Mouse (Mus musculus): Measurements from ENCODE around the gene Syne1.

The Syne1 gene

DNA sequence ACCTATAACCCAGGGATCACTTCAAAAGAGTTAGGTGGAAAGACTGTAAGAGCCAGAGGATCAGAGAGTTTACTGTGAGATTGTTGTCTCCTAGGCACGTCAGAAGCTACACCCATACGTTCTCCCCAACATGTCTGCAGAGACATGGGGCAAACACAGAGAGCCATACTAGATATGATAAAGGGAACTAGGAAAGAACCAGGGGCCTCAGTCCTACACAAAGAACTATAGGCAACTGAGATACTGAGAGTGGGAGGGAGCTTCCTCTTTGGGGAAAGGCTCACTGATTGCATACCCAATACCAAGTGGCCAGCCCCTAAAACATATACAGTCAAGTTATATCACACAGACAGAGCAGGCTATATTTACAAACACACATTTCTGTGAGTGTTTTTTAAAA lies 491.3 kb downstream of the Syne1 start:
- no peak for DNase-seq (ENCODE audit: low read depth)

DNA sequence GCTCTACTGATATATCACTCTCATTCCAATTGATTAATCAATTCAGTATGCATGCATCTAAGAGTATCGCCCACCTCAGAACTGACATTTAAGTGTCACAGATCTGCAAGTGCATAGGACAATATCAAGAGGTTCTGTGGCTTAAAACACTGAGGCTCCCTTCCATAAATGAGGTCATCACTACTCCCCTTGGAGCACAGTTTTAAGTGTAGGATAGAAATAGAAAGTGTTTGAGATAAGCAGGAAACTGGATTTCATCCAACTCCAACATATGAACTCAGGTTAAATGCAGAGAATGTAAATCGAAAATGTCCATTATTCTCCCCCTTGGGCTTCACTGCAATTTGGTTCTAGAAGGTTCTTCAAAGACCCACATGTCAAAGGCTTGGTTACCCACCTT lies 492.4 kb downstream of the Syne1 start:
- DNase-seq (ENCODE audit: low read depth) = peak; percentile 51

DNA sequence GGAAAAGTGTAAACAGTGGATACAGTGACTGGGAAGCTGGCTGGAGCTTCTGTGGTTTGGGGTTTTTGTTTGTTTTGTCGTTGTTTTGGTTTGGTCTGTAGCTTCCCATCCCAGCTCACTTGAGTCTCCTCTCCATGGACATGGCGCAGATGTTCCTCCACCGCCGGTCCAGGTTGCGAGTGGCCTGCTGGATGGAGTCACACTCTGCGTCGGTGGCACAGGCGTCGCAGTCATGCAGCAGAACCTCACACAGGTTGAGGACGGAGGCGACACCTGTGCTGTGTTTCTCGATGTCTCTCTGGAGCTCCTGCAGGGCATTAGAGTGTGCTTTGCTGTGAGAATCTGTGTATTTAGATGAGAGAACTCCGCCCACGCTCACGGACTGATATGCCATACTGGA lies 493.6 kb downstream of the Syne1 start:
- DNase-seq (ENCODE audit: low read depth) = no peak

DNA sequence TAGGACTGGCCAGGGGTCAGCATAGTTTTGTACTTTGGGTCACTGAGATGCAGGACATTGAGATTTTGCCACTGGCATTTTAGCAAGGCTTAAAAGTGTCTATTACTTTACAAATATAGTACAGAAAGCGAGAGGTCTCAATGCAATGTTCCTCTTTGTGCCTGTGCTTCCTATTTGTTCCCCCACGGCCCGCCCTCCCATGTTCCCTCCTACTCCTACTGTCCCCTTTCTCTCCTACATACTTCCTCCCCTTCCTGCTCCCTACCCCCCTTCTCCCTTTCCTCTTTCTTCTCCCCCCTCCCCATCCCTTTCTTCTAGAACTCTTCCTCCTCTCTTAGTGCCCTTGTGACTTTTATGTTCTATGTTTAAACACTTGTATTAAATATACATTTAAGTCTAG lies 494.3 kb downstream of the Syne1 start:
- no peak for DNase-seq (ENCODE audit: low read depth)

DNA sequence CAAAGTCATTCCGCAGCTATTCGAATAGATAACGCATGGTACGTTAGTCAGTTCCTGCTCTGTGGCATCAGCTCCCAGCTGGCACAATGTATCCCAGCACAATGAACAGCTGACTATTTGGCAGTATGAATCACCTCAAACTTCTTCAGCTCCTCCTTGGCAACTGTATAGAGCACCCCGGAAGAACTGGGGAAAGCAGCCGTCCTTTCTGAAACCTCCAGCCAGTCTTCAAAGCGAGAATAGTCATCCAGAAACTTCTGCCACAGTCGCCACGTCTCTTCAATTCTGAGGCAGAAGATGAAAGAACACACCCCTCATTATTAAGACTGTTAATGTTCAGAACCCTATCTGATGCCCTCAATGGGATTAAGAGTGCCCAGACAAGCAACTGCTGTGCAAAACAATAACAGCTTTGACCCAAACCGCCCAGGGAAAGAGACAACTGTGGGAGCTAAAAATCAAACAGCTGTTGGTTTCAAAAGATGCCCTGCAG lies 495.0 kb downstream of the Syne1 start:
- DNase-seq (ENCODE audit: low read depth) = no peak

DNA sequence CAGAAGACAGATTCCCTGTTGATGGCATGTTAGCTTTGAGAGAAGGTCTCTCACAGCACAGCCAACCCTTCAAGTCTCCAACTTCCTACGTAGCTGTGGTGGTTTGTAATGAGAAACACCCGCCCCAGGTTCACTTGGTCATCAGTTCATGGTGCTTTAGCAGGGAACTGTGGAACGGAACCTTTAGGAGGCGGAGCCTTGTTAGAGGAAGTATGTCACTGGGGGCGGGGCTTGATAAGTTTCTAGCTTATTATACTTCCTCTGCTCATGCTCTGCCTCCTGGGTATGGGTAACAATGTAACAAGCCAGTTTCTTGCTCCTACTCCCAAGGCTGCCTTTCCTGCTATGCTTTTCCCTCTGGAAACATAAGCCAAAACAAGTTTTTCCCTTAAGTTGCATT lies 505.6 kb downstream of the Syne1 start:
- DNase-seq (ENCODE audit: low read depth) = no peak

DNA sequence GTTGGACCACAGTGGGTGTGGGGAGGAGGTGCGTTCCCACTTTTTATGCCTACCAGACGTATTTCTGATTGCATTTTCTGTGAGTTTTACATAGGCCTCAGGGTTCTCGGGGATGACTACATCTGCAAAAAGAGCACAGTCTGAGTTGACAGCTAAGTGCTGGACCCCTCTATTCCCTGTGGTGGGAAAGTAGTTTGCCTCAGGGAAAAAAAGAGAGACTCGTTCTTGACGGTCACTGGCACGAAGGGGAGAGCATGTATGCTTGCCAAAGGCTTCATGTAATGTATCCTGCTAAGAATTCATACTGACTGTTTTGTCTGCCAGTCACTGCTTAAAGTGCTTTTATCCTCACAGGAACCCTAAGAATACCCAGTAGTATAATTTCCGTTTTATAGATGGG lies 506.1 kb downstream of the Syne1 start:
- no peak for DNase-seq (ENCODE audit: low read depth)

DNA sequence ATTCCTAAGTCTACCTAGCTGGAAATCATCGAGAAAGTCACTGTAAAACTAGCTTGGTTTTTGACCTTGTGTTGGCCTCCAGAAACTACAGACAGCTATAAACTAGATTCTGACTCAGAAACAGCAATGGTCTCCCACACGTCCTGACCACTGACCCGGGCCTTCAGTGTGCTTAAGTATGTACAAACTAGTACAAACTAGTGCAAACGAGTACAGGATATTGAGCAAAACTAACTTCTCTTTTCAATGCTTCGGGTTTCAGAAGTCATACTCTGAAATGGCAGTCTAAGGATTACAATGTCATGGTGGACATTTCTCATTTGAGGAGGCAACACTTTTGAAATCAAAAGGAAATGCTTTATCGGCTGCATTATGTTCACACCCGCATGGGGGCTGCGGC lies 506.8 kb downstream of the Syne1 start:
- DNase-seq (ENCODE audit: low read depth) = no peak

- DNase-seq (ENCODE audit: low read depth) = no peak
These were observed 510.0 kb downstream of the Syne1 start for GRCm38 (mm10) chr10:5041254-5041653.

GRCm38 (mm10) chr10:5032192-5033048 lies 518.9 kb downstream of the Syne1 start:
- DNase-seq (ENCODE audit: low read depth) = peak; percentile 87

DNA sequence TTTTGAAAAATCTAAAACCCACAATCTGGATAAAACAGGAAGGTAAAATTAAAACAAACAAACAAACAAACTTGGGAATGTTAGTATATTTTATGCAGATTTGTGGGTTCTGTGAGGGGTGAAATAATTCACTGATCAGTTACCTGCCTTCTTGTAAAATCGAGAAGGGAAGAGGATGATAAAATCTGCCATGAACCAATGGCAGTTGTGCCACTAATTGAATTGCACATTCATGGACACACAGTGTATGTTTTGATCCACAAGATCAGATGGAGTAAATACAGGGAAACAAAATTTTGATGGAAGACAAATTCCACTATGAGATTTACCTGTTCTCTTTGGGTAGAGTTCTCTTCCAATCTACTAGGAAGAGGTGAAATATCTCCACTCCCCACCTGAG lies 521.4 kb downstream of the Syne1 start:
- no peak for DNase-seq (ENCODE audit: low read depth)

- peak; percentile 69 for DNase-seq (ENCODE audit: low read depth)
These were observed 522.1 kb downstream of the Syne1 start for GRCm38 (mm10) chr10:5029161-5029560.

DNA sequence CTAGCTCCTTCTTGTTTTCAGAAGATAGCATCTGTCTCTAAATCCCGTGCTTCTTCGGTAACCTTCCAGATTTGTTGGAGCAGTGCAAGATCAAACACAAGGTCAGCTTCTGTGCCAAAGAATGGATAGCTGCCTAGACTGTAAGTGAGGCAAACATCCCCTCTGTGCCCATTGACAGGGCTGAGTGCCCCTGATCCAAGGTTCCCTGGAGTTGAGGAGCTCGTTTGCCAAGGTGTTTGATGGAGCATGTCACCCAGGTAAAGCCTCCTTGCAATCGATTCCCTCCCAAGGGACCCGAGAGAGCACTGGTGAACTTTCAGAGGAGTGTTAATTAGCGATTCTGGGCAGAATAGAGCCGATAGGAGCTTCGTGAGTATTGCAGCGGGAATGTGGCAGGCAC lies 523.0 kb downstream of the Syne1 start:
- DNase-seq (ENCODE audit: low read depth) = no peak

DNA sequence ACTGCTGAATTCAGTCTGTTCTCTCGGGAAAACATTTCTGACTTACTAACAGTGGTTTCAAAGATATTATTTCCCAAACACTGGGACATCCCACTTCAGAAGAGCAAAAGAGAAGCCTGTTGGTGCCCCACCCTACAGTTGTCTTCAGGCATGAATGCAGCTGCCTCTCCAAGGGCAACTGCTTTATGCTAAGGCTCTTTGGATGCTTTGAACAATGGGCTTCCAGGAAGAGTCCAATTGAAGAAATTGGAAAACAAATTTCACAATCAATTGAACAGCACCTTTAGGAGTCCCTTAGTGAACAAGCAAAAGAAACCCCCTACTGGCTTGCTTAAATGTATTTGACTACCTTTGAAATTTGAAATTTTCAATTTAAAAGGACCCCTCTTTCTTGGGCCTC lies 524.1 kb downstream of the Syne1 start:
- DNase-seq (ENCODE audit: low read depth) = no peak

DNA sequence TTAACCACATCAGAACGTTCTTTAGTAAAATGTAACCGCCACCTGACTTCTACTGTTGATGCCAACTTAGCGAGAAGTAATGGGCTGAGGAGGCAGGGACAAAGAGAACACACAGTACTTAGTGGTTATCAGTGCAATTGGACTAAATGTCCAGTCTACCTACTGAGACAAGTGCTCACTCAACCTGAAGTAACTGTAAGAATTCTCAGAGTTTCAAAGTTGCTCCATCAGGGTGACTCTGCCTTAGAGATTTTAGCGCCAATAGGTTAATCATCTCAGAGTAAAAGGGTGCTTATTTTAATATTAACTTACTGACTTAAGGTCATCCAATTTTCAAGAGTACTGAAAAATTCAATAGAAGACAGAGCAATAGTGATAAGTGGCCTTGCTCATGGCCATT lies 525.4 kb downstream of the Syne1 start:
- no peak for DNase-seq (ENCODE audit: low read depth)

- no peak for DNase-seq (ENCODE audit: low read depth)
These were observed 534.1 kb downstream of the Syne1 start for GRCm38 (mm10) chr10:5017148-5017547.

- peak; percentile 54 for DNase-seq (ENCODE audit: low read depth)
These were observed 536.3 kb downstream of the Syne1 start for GRCm38 (mm10) chr10:5014976-5015375.

DNA sequence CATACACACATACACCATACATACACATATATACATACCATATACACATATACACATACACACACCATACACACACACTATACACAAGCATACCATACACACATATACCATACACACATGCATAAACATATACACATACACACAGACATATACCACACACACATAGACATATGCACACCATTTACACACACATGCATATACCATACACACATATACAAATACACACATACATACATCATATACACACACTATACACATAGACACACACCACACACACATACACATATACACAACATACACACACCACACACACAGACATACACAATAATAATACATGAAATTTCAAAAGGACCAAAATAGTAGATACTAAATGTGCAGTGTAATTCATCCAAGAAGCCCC lies 539.3 kb downstream of the Syne1 start:
- no peak for DNase-seq (ENCODE audit: low read depth)

DNA sequence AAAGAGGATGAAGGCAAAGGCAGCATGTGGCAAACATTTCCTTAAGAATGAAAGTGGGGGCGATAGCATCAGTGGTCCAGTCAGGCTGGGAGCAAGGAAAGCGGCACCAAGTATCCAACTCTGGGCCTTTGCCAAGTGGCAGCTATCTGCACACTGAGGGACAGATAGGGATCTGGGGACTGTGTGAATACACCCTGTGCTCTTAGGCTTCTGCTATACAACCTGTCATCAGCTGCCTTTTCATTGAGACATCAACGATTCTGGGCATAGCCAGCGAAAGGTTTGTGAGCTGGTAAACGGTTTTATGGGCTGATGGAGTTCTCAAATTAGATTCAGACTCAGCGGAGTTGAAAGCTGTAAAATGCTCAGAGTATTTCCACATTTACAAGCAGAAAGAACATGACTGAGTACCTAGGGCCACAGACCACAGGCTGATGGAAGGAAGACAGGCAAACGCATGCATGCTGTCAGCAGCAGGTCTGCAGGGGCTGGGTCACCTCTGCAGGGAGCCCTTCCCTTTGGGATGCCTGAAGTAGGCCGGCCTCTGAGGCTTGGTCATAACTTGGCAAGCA lies 542.4 kb downstream of the Syne1 start:
- DNase-seq (ENCODE audit: low read depth) = peak; percentile 37

GRCm38 (mm10) chr10:4996592-4996991 lies 554.7 kb downstream of the Syne1 start:
- DNase-seq (ENCODE audit: low read depth) = no peak

DNA sequence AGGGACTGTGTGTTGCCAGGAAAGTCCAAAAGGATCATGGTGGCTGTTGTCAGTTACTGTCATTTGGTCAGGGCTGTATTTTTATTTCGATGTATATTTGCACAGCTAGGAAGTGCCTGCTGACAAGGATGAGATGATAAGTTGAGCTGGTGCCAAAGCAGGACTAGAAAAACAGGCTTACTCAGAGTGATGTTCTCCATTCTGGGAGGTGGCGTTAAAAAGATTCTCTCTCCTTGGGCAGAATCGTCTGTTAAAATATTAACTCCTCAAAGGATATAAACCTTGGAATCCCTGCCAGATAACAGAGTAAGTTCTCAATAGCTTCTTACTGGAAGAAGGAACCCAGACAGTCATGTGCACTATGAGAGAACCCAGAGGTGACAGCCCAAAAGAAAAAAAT lies 557.5 kb downstream of the Syne1 start:
- DNase-seq (ENCODE audit: low read depth) = peak; percentile 51

- peak; percentile 68 for DNase-seq (ENCODE audit: low read depth)
These were observed 567.4 kb downstream of the Syne1 start for GRCm38 (mm10) chr10:4983919-4984318.

- no peak for DNase-seq (ENCODE audit: low read depth)
These were observed 573.9 kb downstream of the Syne1 start for GRCm38 (mm10) chr10:4977374-4977773.

GRCm38 (mm10) chr10:4976557-4976956 lies 574.7 kb downstream of the Syne1 start:
- no peak for DNase-seq (ENCODE audit: low read depth)
